Mouse (Mus musculus) spleen, adult 18-20 months (tissue): ENCODE results near the gene Wipf2.
"Not testable (repeated sequence)": the region's sequence is repeated elsewhere in the genome, so short reads cannot be mapped to it uniquely, and the experiment has no call there.

Experiments
- DNase-seq, 2 experiments: peaks; one replicate each; pipeline ENCODE4 v3.0.0; 2022; ENCODE audit warnings: mixed read lengths in 2 of 2

The Wipf2 gene

GRCm38 (mm10) chr11:98863028-98863750 is at the start of gene Wipf2:
Gene Wipf2 (plus strand): TSS chr11:98863638.
- peak; percentile 90 to 93 for DNase-seq

GRCm38 (mm10) chr11:98816706-98817239 is 46.7 kb upstream of the Wipf2 start:
- no peak for DNase-seq

- DNase-seq: no peak
Measured at GRCm38 (mm10) chr11:98820968-98821367, 42.5 kb upstream of the Wipf2 start.

GRCm38 (mm10) chr11:98826071-98826470 is 37.4 kb upstream of the Wipf2 start:
- not testable (repeated sequence) for DNase-seq

GRCm38 (mm10) chr11:98827877-98828276 is 35.6 kb upstream of the Wipf2 start:
- no peak for DNase-seq

GRCm38 (mm10) chr11:98829091-98829775 is 34.2 kb upstream of the Wipf2 start:
- peak in 1 of 2 experiments; percentile 28 for DNase-seq

GRCm38 (mm10) chr11:98829875-98830274 is 33.6 kb upstream of the Wipf2 start:
- DNase-seq: no peak

GRCm38 (mm10) chr11:98835296-98835695 is 28.1 kb upstream of the Wipf2 start:
- DNase-seq: no peak

GRCm38 (mm10) chr11:98835725-98836124 is 27.7 kb upstream of the Wipf2 start:
- no peak for DNase-seq

GRCm38 (mm10) chr11:98836128-98836527 is 27.3 kb upstream of the Wipf2 start:
- no peak for DNase-seq

- peak; percentile 61 to 80 for DNase-seq
Measured at GRCm38 (mm10) chr11:98836651-98837141, 26.7 kb upstream of the Wipf2 start, which contains the start of gene Rapgefl1. Gene Rapgefl1 (plus strand): TSS chr11:98836785.

GRCm38 (mm10) chr11:98837231-98837704 is 26.2 kb upstream of the Wipf2 start:
- DNase-seq: peak in 1 of 2 experiments; percentile 19

GRCm38 (mm10) chr11:98837917-98838316 is 25.5 kb upstream of the Wipf2 start:
- no peak for DNase-seq

- no peak for DNase-seq
Measured at GRCm38 (mm10) chr11:98838512-98838911, 24.9 kb upstream of the Wipf2 start.

- no peak for DNase-seq
Measured at GRCm38 (mm10) chr11:98839402-98839801, 24.0 kb upstream of the Wipf2 start.

GRCm38 (mm10) chr11:98839897-98840296 is 23.5 kb upstream of the Wipf2 start:
- DNase-seq: no peak

GRCm38 (mm10) chr11:98846016-98846415 is 17.4 kb upstream of the Wipf2 start:
- DNase-seq: no peak

- DNase-seq: no peak
Measured at GRCm38 (mm10) chr11:98846865-98847604, 16.4 kb upstream of the Wipf2 start.

GRCm38 (mm10) chr11:98849196-98849894 is 14.1 kb upstream of the Wipf2 start:
- no peak for DNase-seq

GRCm38 (mm10) chr11:98850100-98851093 is 13.0 kb upstream of the Wipf2 start:
- no peak for DNase-seq

- DNase-seq: no peak
Measured at GRCm38 (mm10) chr11:98854116-98854515, 9.3 kb upstream of the Wipf2 start.
